Mouse (Mus musculus): ENCODE measurements around the gene Map3k1. TPM values are rescaled to one million over a fixed set of nuclear protein-coding genes. Genes with fewer than 3 reads are reported as not detected.
A peak's percentile ranks its signal among the peaks of the same experiment; 100 is the strongest.

Gene Map3k1
- total and polyA plus RNA-seq, 3 experiments, result 24.6 to 99.2 (median 51.8) TPM

- TF ChIP-seq POLR2AphosphoS5 (IDR thresholded peaks at IDR 0.05; ENCODE audit: insufficient replicate concordance, low read depth, low read length) (no peak), CTCF (IDR thresholded peaks at IDR 0.05; ENCODE audit: low read depth, low read length) (no peak), TAL1 (conservative IDR thresholded peaks at IDR 0.05; ENCODE audit: low read depth, low read length) (no peak), GATA2 (IDR thresholded peaks at IDR 0.05; ENCODE audit: borderline replicate concordance, low read depth, low read length) (no peak), GATA1 (IDR thresholded peaks at IDR 0.05; ENCODE audit: borderline replicate concordance, low read length) (no peak)
- no peak for ATAC-seq (ENCODE audit: extremely low read depth, insufficient number of reproducible peaks, low FRiP score, poor library complexity, severe bottlenecking)
- H3K4me3 ChIP-seq (ENCODE audit: low read depth, low read length), result no peak overlapping the region
- no peaks in the 10 kb centered on the region for H3K9me3 ChIP-seq (replicated peaks)
- no peaks in the 10 kb centered on the region for H3K27me3 ChIP-seq (ENCODE audit: insufficient read depth, low read length)
- no peak for DNase-seq (ENCODE audit: low spot score)
- H3K4me1 ChIP-seq (ENCODE audit: insufficient read depth, low read depth, low read length), result peaks cover 66% of the 10 kb centered on the region
- peaks cover 41% of the 10 kb centered on the region for H3K36me3 ChIP-seq (replicated peaks)
Observed at GRCm38 (mm10) chr13:111803506-111803905, 5.3 kb downstream of the Map3k1 start.

GRCm38 (mm10) chr13:111802900-111803299, 5.9 kb downstream of the Map3k1 start:
- H3K27me3 ChIP-seq (ENCODE audit: insufficient read depth, low read length), result no peaks in the 10 kb centered on the region
- no peak overlapping the region for H3K4me3 ChIP-seq (ENCODE audit: low read depth, low read length)
- ATAC-seq (ENCODE audit: extremely low read depth, insufficient number of reproducible peaks, low FRiP score, poor library complexity, severe bottlenecking) (no peak), DNase-seq (ENCODE audit: low spot score) (no peak)
- TF ChIP-seq GATA1 (IDR thresholded peaks at IDR 0.05; ENCODE audit: borderline replicate concordance, low read length), result no peak
- no peak for TF ChIP-seq GATA2 (IDR thresholded peaks at IDR 0.05; ENCODE audit: borderline replicate concordance, low read depth, low read length)
- TF ChIP-seq CTCF (IDR thresholded peaks at IDR 0.05; ENCODE audit: low read depth, low read length), result no peak
- no peaks in the 10 kb centered on the region for H3K9me3 ChIP-seq (replicated peaks)
- H3K4me1 ChIP-seq (ENCODE audit: insufficient read depth, low read depth, low read length), result peaks cover 72% of the 10 kb centered on the region
- peaks cover 46% of the 10 kb centered on the region for H3K36me3 ChIP-seq (replicated peaks)

DNA sequence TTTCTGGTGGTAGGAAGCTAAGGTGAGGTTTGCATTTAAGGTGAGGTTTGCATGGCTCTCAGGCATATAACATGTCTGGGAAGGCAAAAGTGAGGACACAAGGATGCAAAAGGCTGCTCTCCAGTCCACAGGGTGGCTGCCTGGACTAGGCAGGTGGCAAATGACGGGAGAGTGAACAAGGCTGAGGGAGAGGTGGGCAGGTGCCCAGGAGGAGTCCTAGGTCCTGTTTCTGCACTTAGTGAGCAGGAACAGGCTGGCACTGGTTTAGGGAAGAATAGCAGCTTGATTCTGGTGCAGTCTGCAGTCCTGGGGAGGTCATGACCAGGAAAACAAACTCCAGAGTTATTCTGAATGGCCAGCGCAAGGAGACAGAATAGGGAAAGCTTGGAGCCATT, 6.5 kb downstream of the Map3k1 start:
- DNase-seq (ENCODE audit: low spot score) (no peak), ATAC-seq (ENCODE audit: extremely low read depth, insufficient number of reproducible peaks, low FRiP score, poor library complexity, severe bottlenecking) (no peak)
- Histone ChIP-seq H3K4me3 (ENCODE audit: low read depth, low read length) (no peak overlapping the region), H3K36me3 (replicated peaks) (peaks cover 47% of the 10 kb centered on the region), H3K4me1 (ENCODE audit: insufficient read depth, low read depth, low read length) (peaks cover 78% of the 10 kb centered on the region), H3K27me3 (ENCODE audit: insufficient read depth, low read length) (no peaks in the 10 kb centered on the region), H3K9me3 (replicated peaks) (no peaks in the 10 kb centered on the region)
- TF ChIP-seq GATA2 (IDR thresholded peaks at IDR 0.05; ENCODE audit: borderline replicate concordance, low read depth, low read length), result no peak
- no peak for TF ChIP-seq CTCF (IDR thresholded peaks at IDR 0.05; ENCODE audit: low read depth, low read length)
- no peak for TF ChIP-seq TAL1 (conservative IDR thresholded peaks at IDR 0.05; ENCODE audit: low read depth, low read length)
- no peak for TF ChIP-seq POLR2AphosphoS5 (IDR thresholded peaks at IDR 0.05; ENCODE audit: insufficient replicate concordance, low read depth, low read length)

GRCm38 (mm10) chr13:111801662-111802270, 7.0 kb downstream of the Map3k1 start:
- peaks cover 82% of the 10 kb centered on the region for H3K4me1 ChIP-seq (ENCODE audit: insufficient read depth, low read depth, low read length)
- TF ChIP-seq POLR2AphosphoS5 (IDR thresholded peaks at IDR 0.05; ENCODE audit: insufficient replicate concordance, low read depth, low read length) (no peak), CTCF (IDR thresholded peaks at IDR 0.05; ENCODE audit: low read depth, low read length) (no peak), GATA1 (IDR thresholded peaks at IDR 0.05; ENCODE audit: borderline replicate concordance, low read length) (no peak)
- DNase-seq (ENCODE audit: low spot score), result no peak
- no peaks in the 10 kb centered on the region for H3K27me3 ChIP-seq (ENCODE audit: insufficient read depth, low read length)
- peaks cover 47% of the 10 kb centered on the region for H3K36me3 ChIP-seq (replicated peaks)
- no peaks in the 10 kb centered on the region for H3K9me3 ChIP-seq (replicated peaks)
- H3K4me3 ChIP-seq (ENCODE audit: low read depth, low read length), result no peak overlapping the region
- no peak for ATAC-seq (ENCODE audit: extremely low read depth, insufficient number of reproducible peaks, low FRiP score, poor library complexity, severe bottlenecking)

- ATAC-seq (ENCODE audit: extremely low read depth, insufficient number of reproducible peaks, low FRiP score, poor library complexity, severe bottlenecking) (no peak), DNase-seq (ENCODE audit: low spot score) (no peak)
- TF ChIP-seq TAL1 (conservative IDR thresholded peaks at IDR 0.05; ENCODE audit: low read depth, low read length) (no peak), GATA1 (IDR thresholded peaks at IDR 0.05; ENCODE audit: borderline replicate concordance, low read length) (no peak), GATA2 (IDR thresholded peaks at IDR 0.05; ENCODE audit: borderline replicate concordance, low read depth, low read length) (no peak)
- Histone ChIP-seq H3K4me1 (ENCODE audit: insufficient read depth, low read depth, low read length) (peaks cover 86% of the 10 kb centered on the region), H3K4me3 (ENCODE audit: low read depth, low read length) (no peak overlapping the region), H3K36me3 (replicated peaks) (peaks cover 52% of the 10 kb centered on the region), H3K27me3 (ENCODE audit: insufficient read depth, low read length) (no peaks in the 10 kb centered on the region), H3K9me3 (replicated peaks) (no peaks in the 10 kb centered on the region)
Observed at GRCm38 (mm10) chr13:111800866-111801265, 7.9 kb downstream of the Map3k1 start.

DNA sequence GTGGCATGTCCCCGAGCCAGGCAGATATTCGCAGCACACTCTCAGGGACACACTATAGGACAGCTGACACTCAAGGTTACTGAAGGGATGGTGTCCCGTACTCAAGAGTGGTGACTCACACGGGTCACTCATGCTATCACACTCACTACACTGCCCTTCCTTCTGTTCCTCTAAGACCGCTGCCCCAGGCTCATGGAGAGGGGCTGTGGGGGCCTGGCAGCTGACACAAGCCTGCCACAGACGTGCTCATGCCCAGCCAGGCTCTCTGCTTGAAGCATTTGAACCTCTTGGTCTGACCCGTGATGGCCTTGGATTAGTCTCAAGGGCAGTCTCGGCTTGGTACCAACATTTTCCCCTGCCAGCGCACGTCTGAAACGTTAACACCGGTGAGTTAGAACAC, 10.7 kb downstream of the Map3k1 start:
- H3K4me3 ChIP-seq (ENCODE audit: low read depth, low read length), result peak overlapping the region; percentile 17; the same call in 1 of the 2 replicates
- no peak for TF ChIP-seq CTCF (IDR thresholded peaks at IDR 0.05; ENCODE audit: low read depth, low read length)
- TF ChIP-seq GATA2 (IDR thresholded peaks at IDR 0.05; ENCODE audit: borderline replicate concordance, low read depth, low read length), result no peak
- TF ChIP-seq POLR2AphosphoS5 (IDR thresholded peaks at IDR 0.05; ENCODE audit: insufficient replicate concordance, low read depth, low read length), result no peak
- no peak for TF ChIP-seq GATA1 (IDR thresholded peaks at IDR 0.05; ENCODE audit: borderline replicate concordance, low read length)
- no peak for TF ChIP-seq TAL1 (conservative IDR thresholded peaks at IDR 0.05; ENCODE audit: low read depth, low read length)
- H3K4me1 ChIP-seq (ENCODE audit: insufficient read depth, low read depth, low read length), result peaks cover 81% of the 10 kb centered on the region
- peaks cover 63% of the 10 kb centered on the region for H3K36me3 ChIP-seq (replicated peaks)
- ATAC-seq (ENCODE audit: extremely low read depth, insufficient number of reproducible peaks, low FRiP score, poor library complexity, severe bottlenecking) (no peak), DNase-seq (ENCODE audit: low spot score) (no peak)
- H3K9me3 ChIP-seq (replicated peaks), result no peaks in the 10 kb centered on the region
- H3K27me3 ChIP-seq (ENCODE audit: insufficient read depth, low read length), result no peaks in the 10 kb centered on the region

DNA sequence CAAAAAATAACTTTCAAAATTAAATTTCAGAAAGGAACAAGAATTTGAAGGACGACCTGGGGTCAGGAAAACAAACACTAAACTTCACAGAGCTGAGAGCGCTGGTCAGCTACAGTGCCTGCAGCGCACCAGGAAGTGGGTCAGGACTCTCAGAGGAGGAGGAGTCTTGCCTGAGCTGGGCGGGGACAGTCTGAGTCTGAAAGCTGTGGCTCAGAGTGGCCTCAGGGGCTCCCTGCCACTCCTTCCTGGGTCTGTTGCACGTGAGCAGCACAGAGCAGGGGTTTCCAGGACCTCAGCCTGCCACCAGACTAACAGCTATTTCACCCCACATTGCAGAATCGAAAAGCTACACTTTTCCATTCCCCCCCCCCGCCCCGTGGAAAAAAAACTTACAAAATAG, 11.8 kb downstream of the Map3k1 start:
- TF ChIP-seq TAL1 (conservative IDR thresholded peaks at IDR 0.05; ENCODE audit: low read depth, low read length), result no peak
- no peak for TF ChIP-seq GATA2 (IDR thresholded peaks at IDR 0.05; ENCODE audit: borderline replicate concordance, low read depth, low read length)
- no peak for TF ChIP-seq GATA1 (IDR thresholded peaks at IDR 0.05; ENCODE audit: borderline replicate concordance, low read length)
- no peak for TF ChIP-seq POLR2AphosphoS5 (IDR thresholded peaks at IDR 0.05; ENCODE audit: insufficient replicate concordance, low read depth, low read length)
- no peak for TF ChIP-seq CTCF (IDR thresholded peaks at IDR 0.05; ENCODE audit: low read depth, low read length)
- DNase-seq (ENCODE audit: low spot score), result peak; percentile 73
- peak overlapping the region; percentile 63; the same call in 1 of the 2 replicates for H3K4me3 ChIP-seq (ENCODE audit: low read depth, low read length)
- H3K4me1 ChIP-seq (ENCODE audit: insufficient read depth, low read depth, low read length), result peaks cover 85% of the 10 kb centered on the region
- ATAC-seq (ENCODE audit: extremely low read depth, insufficient number of reproducible peaks, low FRiP score, poor library complexity, severe bottlenecking), result peak; percentile 90
- H3K27me3 ChIP-seq (ENCODE audit: insufficient read depth, low read length), result no peaks in the 10 kb centered on the region
- H3K36me3 ChIP-seq (replicated peaks), result peaks cover 64% of the 10 kb centered on the region
- H3K9me3 ChIP-seq (replicated peaks), result no peaks in the 10 kb centered on the region

All from G1E (cell line).